Comparison of ENCODE assay signal across 22 mouse cellular contexts in the genomic region with DNA sequence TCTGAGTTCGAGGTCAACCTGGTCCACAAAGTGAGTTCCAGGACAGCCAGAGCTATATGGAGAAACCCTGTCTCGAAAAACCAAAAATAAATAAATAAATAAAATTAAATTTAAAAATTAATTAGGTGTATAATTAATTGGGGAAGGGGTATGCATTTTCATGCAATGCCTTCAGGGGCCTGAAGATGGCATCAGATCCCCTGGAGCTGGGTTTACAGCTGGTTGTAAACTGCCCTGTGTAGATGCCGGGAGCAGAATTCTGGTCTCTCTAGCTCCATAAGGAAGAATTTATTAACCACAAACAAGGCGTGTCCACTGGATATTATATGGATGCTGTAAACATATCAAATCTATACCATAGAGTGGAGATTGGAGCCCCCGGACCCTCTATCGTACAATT.
DNase-seq lines count a peak whose midpoint lies in the region; ATAC-seq and TF ChIP-seq lines count a peak whose summit lies in the region.
"Had no signal": no experiment of that assay in that cellular context is flagged by ENCODE, and none has a peak within 500 bp of the region (broad histone marks: within the 10 kb centered on the region; RNA-seq: fewer than 3 reads in every experiment).

No protein-coding gene starts in this region.

- H3K9me3 ChIP-seq in midbrain, embryonic 13.5 days = no peaks in the 10 kb centered on the region
- H3K9me3 ChIP-seq: forebrain, embryonic 13.5 days; liver, embryonic 13.5 days; megakaryocyte, embryonic 14.5 days; midbrain, embryonic 15.5 days; stomach, embryonic 15.5 days had no signal

- ATAC-seq in CD4-positive, CD25-positive, alpha-beta regulatory T cell, adult 4 months = no peak
- no peak for ATAC-seq in midbrain, embryonic 13.5 days
- ATAC-seq: forebrain, embryonic 13.5 days; hindbrain, embryonic 16.5 days; midbrain, embryonic 15.5 days had no signal

- no peak overlapping the region for H3K4me3 ChIP-seq in left cerebral cortex, adult 2 months
- no peak overlapping the region for H3K4me3 ChIP-seq in midbrain, embryonic 13.5 days (replicated peaks)
- H3K4me3 ChIP-seq: forebrain, embryonic 13.5 days; liver, embryonic 13.5 days; megakaryocyte, embryonic 14.5 days; midbrain, embryonic 15.5 days; myocyte; stomach, embryonic 15.5 days had no signal

- H3K4me2 ChIP-seq in midbrain, embryonic 13.5 days (replicated peaks) = no peak overlapping the region
- H3K4me2 ChIP-seq: forebrain, embryonic 13.5 days; liver, embryonic 13.5 days; midbrain, embryonic 15.5 days; stomach, embryonic 15.5 days had no signal

- no peaks in the 10 kb centered on the region for H3K36me3 ChIP-seq in midbrain, embryonic 13.5 days
- H3K36me3 ChIP-seq: liver, embryonic 13.5 days; midbrain, embryonic 15.5 days; stomach, embryonic 15.5 days had no signal

- peak; percentile 42 for DNase-seq in CD4-positive, CD25-positive, alpha-beta regulatory T cell, adult 2 months (ENCODE audit: low read depth, low spot score)
- DNase-seq in left cerebral cortex, adult 2 months (ENCODE audit: extremely low spot score in 1 of 2, low spot score in 2 of 2) = no peak
- no peak for DNase-seq in left cerebral cortex, adult 18-20 months (ENCODE audit: low spot score in 2 of 2)
- peak; percentile 29 for DNase-seq in 416B (ENCODE audit: low read depth)
- DNase-seq in R1 (ENCODE audit: low read depth, low spot score) = peak; percentile 35
- no peak for DNase-seq in cerebellum, postnatal 36 days
- DNase-seq: cerebellum, adult 8-10 months; gastrocnemius, postnatal 14 days; kidney, adult 18-20 months; kidney, postnatal 25 days; liver, embryonic 13.5 days; lung, postnatal 14 days; right cerebral cortex, postnatal 14 days; thymus, adult 2 months had no signal

- no peak overlapping the region for H3K27ac ChIP-seq in left cerebral cortex, adult 2 months
- H3K27ac ChIP-seq in midbrain, embryonic 13.5 days = no peak overlapping the region
- H3K27ac ChIP-seq: forebrain, embryonic 13.5 days; liver, embryonic 13.5 days; midbrain, embryonic 15.5 days; stomach, embryonic 15.5 days had no signal

- intact Hi-C loops in left cerebral cortex, adult 2 months (cut with DNase I) = no loop called here

- H3K4me1 ChIP-seq in midbrain, embryonic 13.5 days (replicated peaks) = no peaks in the 10 kb centered on the region
- H3K4me1 ChIP-seq: forebrain, embryonic 13.5 days; midbrain, embryonic 15.5 days; stomach, embryonic 15.5 days had no signal

- 89% methylated on average over 6 of the region's 6 CpGs for WGBS in midbrain, embryonic 13.5 days

- H3K9ac ChIP-seq in midbrain, embryonic 13.5 days (replicated peaks) = no peak overlapping the region
- H3K9ac ChIP-seq: forebrain, embryonic 13.5 days; liver, embryonic 13.5 days; midbrain, embryonic 15.5 days; stomach, embryonic 15.5 days had no signal

- peak; percentile 12 for TF ChIP-seq CTCF in left cerebral cortex, adult 2 months (IDR thresholded peaks at IDR 0.05)

- H3K27me3 ChIP-seq in midbrain, embryonic 13.5 days = no peaks in the 10 kb centered on the region
- H3K27me3 ChIP-seq: forebrain, embryonic 13.5 days; liver, embryonic 13.5 days; midbrain, embryonic 15.5 days; stomach, embryonic 15.5 days had no signal

Comparison
In these comparisons a context has a peak if more than half of its experiments do, and no peak if none do; other contexts are left out.
1. DNase-seq: peak in CD4-positive, CD25-positive, alpha-beta regulatory T cell, adult 2 months (single experiment), 416B (single experiment) and R1 (single experiment); none in left cerebral cortex, adult 2 months (0 of 2), left cerebral cortex, adult 18-20 months (0 of 2) and cerebellum, postnatal 36 days (0 of 2).